Mouse (Mus musculus) olfactory bulb, adult 2 months (tissue): ENCODE measurements around the gene A4gnt. TPM values are rescaled to one million over a fixed set of nuclear protein-coding genes. Genes with fewer than 3 reads are reported as not detected.
"Not testable (repeated sequence)": the region's sequence is repeated elsewhere in the genome, so short reads cannot be mapped to it uniquely, and the experiment has no call there.

Experiments used
- H3K27ac ChIP-seq: fragments of 200-500 bp; 2 replicates; pipeline ENCODE4 v1.5.1; 2012; ENCODE audit warnings: low read depth, low read length; ENCODE audit not compliant: insufficient read depth
- H3K4me1 ChIP-seq: fragments of 200-500 bp; 2 replicates; pipeline ENCODE4 v1.6.1; 2012; ENCODE audit warnings: low read length; ENCODE audit not compliant: control insufficient read depth, insufficient read depth
- H3K4me3 ChIP-seq: fragments of 200-500 bp; 2 replicates; pipeline ENCODE4 v1.5.1; 2012; ENCODE audit warnings: mild to moderate bottlenecking, low read depth, low read length, moderate library complexity; ENCODE audit not compliant: insufficient read depth
- CTCF ChIP-seq: fragments of 200-500 bp; IDR thresholded peaks from 2 replicates; pipeline ENCODE4 v1.5.1; 2012; ENCODE audit warnings: low read depth, mild to moderate bottlenecking, low read length, moderate library complexity; ENCODE audit not compliant: insufficient read depth
- POLR2A ChIP-seq: fragments of 200-500 bp; IDR thresholded peaks from 2 replicates; pipeline ENCODE4 v1.6.1; 2012; ENCODE audit warnings: mild to moderate bottlenecking, low read depth, low read length, moderate library complexity; ENCODE audit not compliant: insufficient read depth
- WGBS: fragments of 180-500 bp; shearing (Covaris S2); methylation state at CpG from one replicate; pipeline ENCODE4 v1.1.7; 2018; 5-methylcytosine and 5-hydroxymethylcytosine counted together
- polyA plus RNA-seq: library from polyadenylated mRNA; stranded (reverse); fragments of >200 nt; gene quantifications from 2 replicates; pipeline ENCODE4 v1.2.4, GENCODE M21; 2012; ENCODE audit warnings: low replicate concordance; ENCODE audit not compliant: missing spikeins, insufficient read depth, insufficient read length

Gene A4gnt
- not detected in 2 replicates for polyA plus RNA-seq

DNA sequence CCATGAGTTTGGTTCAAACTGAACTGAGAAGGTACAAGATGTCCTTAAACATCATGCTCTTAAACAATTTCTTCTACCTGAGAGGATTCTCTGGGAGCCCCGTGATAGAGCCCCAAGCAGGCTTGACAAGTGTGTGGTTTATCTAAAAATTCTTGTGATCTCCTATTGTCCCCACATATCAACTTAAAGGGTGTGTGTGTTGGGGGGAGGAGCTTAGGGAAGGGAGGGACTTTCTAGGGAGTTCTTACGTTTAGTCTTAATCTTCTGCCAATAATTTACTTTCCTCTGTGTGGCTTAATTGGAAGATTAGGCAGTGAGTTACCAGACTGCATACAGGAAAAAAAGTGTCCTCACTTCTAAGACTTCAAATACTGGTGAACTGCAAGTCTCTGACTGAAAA, at the start of gene A4gnt:
A4gnt (plus strand) TSS at position 301 of the 400 bp plus-strand sequence.
- WGBS, result 76% methylated on average over 2 of the region's 2 CpGs
- TF ChIP-seq POLR2A (no peak), CTCF (no peak)
- no peak within 1 kb of the TSS for H3K4me3 ChIP-seq

DNA sequence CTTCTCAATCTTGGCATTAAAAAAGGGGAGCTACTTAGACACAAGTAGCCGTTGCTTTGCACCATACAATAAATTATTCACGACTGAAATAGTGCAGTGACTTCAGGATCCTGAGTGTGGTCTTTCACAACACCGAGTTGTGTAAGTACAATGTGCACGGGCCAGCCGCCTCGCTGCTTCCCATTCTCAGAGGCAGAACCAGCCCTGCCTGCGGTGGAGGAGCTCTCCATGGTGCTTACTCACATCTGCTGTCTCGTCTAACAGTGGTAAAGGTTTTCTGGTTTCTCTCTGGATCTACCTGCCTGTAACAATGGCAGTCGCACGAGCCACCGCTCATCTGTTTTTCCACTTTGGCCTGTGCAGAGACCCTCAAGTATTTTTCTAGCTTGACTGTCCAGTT, 48.6 kb upstream of the A4gnt start:
- Histone ChIP-seq H3K4me3 (no peak overlapping the region), H3K27ac (no peak overlapping the region), H3K4me1 (no peaks in the 10 kb centered on the region; the same call in 1 of the 2 replicates)
- TF ChIP-seq CTCF (no peak), POLR2A (no peak)
- WGBS, result 30% methylated on average over 11 of the region's 11 CpGs

More for the DNA sequence above, at the start of gene A4gnt:
- no peaks in the 10 kb centered on the region for H3K4me1 ChIP-seq
- no peak within 1 kb of the TSS for H3K27ac ChIP-seq

DNA sequence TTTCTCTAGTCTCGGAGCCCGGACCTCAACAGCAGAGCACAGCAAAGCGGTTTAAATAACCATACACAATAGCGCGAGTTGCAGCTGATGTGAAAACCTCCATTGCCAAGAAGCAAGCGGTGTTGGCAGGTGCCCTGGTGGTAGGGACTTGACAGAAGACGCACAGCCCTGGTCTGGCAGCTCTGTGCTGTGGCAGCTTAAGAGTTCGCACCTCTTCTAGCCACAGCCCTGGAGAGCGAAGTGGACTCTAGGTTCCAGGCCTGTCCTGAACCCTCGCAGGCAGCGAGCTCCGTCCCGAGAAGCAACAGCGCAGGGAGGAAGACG, 44.3 kb upstream of the A4gnt start:
- H3K4me3 ChIP-seq, result peak overlapping the region; percentile 86
- no peak overlapping the region for H3K27ac ChIP-seq
- WGBS, result under 1% methylated on average over 15 of the region's 15 CpGs
- TF ChIP-seq POLR2A (no peak), CTCF (no peak)
- H3K4me1 ChIP-seq, result no peaks in the 10 kb centered on the region; the same call in 1 of the 2 replicates

DNA sequence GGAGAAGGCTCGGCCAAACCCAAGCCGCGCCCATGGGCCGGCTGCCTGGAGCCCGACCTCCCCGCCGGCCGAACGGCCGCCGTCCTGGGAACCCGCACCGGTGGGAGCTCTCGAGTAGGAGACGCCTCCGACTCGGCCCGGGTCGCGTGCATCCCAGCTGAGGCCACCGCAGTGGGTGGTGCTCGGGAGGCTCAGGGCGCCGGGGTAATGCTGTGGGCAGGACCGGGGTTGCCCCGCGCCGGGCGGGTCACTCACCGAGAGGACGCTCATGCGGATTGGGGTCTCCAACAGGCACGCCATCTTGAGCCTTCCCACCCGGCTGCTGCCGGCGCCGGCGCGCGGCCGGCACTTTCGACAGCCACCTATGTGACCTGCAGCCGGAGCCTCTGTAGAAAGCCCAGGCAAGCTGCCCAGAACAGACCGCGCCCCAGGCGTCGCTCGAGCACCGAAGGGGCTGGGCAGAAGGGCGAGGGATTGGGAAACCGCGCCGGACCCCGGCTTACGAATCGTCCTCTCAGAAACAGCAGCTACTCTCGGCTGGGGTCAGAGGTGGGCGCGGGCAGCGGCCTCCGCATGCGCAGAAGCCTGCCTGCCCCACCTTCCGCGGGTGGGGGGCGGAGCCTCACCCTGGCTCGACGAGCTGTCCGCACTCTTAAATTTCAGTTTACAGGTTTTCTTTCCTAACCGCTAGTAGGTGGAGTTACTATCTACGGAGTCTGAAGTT, 43.8 kb upstream of the A4gnt start, which contains the start of gene Armc8:
Armc8 (minus strand) TSS at position 553 of the 724 bp plus-strand sequence.
- peak within 1 kb of the TSS; percentile 96 for H3K27ac ChIP-seq
- H3K4me3 ChIP-seq, result peak within 1 kb of the TSS; percentile 86
- under 1% methylated on average over 69 of the region's 70 CpGs for WGBS
- TF ChIP-seq CTCF (no peak), POLR2A (peak; percentile 50; the same call in 1 of the 2 replicates)
- no peaks in the 10 kb centered on the region; the same call in 1 of the 2 replicates for H3K4me1 ChIP-seq

DNA sequence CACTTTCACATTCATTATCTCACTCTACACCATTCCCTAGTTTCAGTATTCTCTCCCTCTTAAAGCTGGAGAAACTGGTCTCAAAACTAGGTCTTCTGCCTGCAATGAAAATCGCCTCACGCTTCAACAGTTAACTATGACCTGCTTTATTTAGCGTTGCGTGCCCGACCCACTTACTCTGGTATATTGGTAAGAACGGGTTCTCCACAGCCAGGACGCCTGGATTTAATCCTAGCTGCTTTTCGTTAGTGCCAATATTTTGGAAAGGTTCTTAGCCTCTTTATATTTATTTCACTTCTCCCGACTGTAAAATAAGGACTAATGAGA, 43.3 kb upstream of the A4gnt start:
- TF ChIP-seq POLR2A, result no peak
- TF ChIP-seq CTCF, result no peak
- WGBS, result under 1% methylated on average over 9 of the region's 9 CpGs
- no peak overlapping the region for H3K27ac ChIP-seq
- H3K4me1 ChIP-seq, result no peaks in the 10 kb centered on the region
- peak overlapping the region; percentile 86 for H3K4me3 ChIP-seq

DNA sequence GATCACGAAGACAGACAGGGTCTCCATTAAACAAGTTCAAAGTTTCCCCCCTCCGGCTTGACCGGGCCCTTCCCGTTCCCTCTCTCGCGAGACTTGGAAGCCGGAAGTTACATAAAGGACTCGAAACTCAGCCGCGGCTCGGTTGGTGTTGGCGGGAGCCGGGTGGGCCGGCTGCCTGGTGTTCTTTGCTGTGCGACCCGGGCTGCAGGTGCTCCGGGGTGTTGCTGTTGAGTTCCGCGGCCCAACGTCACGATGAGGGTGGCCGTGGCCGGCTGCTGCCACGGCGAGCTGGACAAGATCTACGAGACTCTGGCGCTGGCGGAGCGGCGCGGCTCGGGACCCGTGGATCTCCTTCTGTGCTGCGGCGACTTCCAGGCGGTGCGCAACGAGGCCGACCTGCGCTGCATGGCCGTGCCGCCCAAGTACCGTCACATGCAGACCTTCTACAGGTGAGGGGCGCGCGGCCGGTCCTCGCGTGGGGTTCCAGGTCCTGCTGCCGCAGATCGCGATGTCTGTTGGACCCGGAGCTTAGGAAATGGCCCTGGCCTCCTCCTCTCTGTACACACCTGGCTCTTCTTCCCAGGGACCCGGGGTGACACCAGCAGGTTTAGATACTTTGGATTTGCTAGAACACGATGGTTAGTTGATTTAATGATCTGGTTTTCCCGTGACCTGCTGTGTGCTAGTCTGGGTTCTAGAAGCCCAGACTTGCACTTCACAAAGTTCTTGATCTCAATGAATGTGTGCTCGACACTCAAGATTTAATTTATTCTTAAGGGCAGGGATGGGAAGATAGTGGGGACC, 36.4 kb upstream of the A4gnt start, which contains the start of gene Dbr1:
Dbr1 (plus strand) TSS at position 123 of the 804 bp plus-strand sequence.
- TF ChIP-seq CTCF (no peak), POLR2A (peak; percentile 66)
- H3K4me1 ChIP-seq, result no peaks in the 10 kb centered on the region
- 0 out of 2 replicates have a peak within 1 kb of the TSS, but pooled peaks have one; percentile 7 for H3K27ac ChIP-seq
- under 1% methylated on average over 57 of the region's 57 CpGs for WGBS
- H3K4me3 ChIP-seq, result peak within 1 kb of the TSS; percentile 73

DNA sequence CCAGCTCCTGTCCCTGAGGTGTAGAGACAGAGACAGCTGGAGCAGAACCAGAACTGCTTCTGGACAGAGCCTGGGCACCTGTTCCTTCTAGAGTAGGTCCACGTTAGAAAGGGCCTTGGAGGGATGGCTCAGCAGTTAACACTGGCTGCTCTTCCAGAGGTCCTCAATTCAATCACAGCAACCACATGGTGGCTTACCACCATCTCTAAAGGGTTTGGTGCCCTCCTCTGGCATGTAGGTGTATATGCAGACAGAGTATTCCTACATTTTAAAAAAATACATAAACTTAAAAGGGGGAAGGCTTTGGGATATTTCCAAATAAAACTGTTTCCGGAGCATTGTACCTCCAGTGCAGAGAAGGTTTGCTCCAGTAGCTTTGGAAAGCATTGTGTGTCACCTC, 31.6 kb upstream of the A4gnt start:
- no peak overlapping the region for H3K27ac ChIP-seq
- no peaks in the 10 kb centered on the region for H3K4me1 ChIP-seq
- no peak overlapping the region for H3K4me3 ChIP-seq
- TF ChIP-seq POLR2A (no peak), CTCF (peak; percentile 34; the same call in 1 of the 2 replicates)
- 22% methylated on average over 2 of the region's 2 CpGs for WGBS

DNA sequence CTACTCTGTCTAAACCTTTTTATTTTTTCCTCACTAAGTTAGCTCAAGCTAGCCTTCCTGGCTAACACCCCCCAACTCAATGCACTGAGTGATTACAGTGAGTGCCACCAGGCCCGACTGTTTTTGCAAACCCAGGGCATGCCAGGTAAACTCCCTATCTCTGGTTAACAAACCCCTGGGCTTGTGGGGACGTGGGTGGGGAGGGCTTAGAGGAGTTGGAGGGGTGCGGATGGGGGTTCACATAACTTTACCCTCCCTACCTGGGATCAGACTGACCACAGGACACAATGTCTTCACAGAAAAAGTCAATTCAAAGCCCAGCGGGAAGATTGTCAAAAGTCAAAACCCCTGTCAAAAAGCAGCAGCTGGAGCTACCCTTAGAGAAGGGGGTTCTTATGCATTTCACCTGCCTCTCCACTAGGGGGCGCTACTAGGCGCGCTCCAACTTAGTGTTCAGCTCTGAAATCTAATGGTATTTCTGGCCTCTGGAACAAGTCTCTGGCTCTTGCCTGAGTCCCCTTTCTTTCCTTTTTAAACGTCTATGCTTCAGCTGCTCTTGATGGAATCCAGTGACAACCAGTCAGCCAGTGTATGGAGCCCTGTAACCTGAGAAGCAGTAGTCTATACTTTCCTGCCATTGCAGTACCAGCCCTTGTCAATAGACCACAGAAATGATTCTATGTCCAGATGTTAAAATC, 24.6 kb upstream of the A4gnt start:
- no peak overlapping the region for H3K27ac ChIP-seq
- no peak for TF ChIP-seq CTCF
- TF ChIP-seq POLR2A, result no peak
- 29% methylated on average over 8 of the region's 8 CpGs for whole genome bisulfite sequencing
- H3K4me1 ChIP-seq, result no peaks in the 10 kb centered on the region
- no peak overlapping the region for H3K4me3 ChIP-seq

DNA sequence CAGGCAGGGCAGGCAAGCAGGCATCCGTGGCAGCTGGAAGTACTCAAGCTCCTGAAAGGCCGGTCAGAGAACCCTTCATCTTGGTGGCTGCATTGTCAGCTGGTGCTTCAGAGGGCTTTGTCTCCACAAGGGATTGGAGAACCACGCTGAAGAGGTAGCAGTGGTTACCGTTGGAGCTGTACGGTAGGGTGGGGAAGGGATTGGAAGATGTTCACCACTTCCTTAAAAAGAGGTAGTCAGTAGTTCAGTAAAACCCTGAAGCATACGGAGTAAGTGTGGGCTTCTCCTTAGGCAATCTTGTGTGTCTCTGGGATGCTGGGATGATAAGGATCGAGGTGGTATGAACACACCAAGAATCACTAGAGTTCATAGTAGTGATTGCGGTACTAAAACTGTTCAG, 21.2 kb upstream of the A4gnt start:
- TF ChIP-seq POLR2A (no peak), CTCF (no peak)
- Histone ChIP-seq H3K4me1 (no peaks in the 10 kb centered on the region), H3K27ac (no peak overlapping the region), H3K4me3 (no peak overlapping the region)
- 78% methylated on average over 8 of the region's 8 CpGs for WGBS

DNA sequence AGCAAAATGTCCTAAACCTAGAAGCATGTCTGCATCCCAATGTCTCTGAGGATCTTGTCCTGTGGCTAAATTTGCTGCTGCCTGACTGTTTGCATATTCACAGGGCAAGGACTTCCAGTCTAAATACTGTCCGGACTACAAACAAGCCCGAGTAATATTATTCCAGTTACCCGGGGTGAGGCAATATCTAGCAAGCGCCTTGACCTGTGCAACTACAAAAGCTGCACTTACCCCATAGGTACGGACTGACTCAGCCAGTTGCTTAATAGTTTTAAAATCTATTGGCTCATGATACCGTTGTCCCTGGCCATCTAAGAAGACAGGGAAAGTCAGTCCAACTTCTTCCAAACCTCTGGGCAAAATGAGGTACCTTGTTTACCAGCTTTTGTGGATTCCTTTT, 13.2 kb upstream of the A4gnt start:
- H3K4me1 ChIP-seq, H3K27ac ChIP-seq, H3K4me3 ChIP-seq: not testable (repeated sequence)
- WGBS, result 94% methylated on average over 6 of the region's 6 CpGs
